Mouse (Mus musculus) hindbrain, embryonic 14.5 days (tissue): ENCODE measurements at regions not wholly inside any gene's neighbourhood (a gene's known extent, or its start where the extent isn't known, plus 50 kb on each side); places are given as distances from the start of the nearest gene placed in this dataset.
A peak's percentile ranks its signal among the peaks of the same experiment; 100 is the strongest.

Experiments
- ATAC-seq: fragments of 200-750 bp; cut with Nextera tagmentation; 2 replicates; pipeline ENCODE4 v1.8.0; 2017; ENCODE audit warnings: moderate number of reproducible peaks, mild to moderate bottlenecking, moderate TSS enrichment, moderate library complexity; ENCODE audit not compliant: low FRiP score
- DNase-seq: peaks from one replicate; pipeline ENCODE4 v3.0.0-alpha.2; 2015; ENCODE audit warnings: low spot score
- H3K27ac ChIP-seq: fragments of 300-500 bp; sonication (generic); 2 replicates; pipeline ENCODE4 v1.5.1; 2014; ENCODE audit warnings: mild to moderate bottlenecking, moderate library complexity
- H3K27me3 ChIP-seq: fragments of 300-500 bp; sonication (generic); 2 replicates; pipeline ENCODE4 v1.6.1; 2014; ENCODE audit warnings: mild to moderate bottlenecking, low read length, mixed read lengths; ENCODE audit not compliant: control insufficient read depth, insufficient read depth
- H3K36me3 ChIP-seq: fragments of 300-500 bp; sonication (generic); replicated peaks from 2 replicates; pipeline ENCODE4 v1.6.1; 2014; ENCODE audit not compliant: control insufficient read depth, insufficient read depth
- H3K4me1 ChIP-seq: fragments of 300-500 bp; sonication (generic); replicated peaks from 2 replicates; pipeline ENCODE4 v1.6.1; 2014; ENCODE audit warnings: antibody characterized with exemption, low read length, mixed read lengths; ENCODE audit not compliant: control insufficient read depth, insufficient read depth
- H3K4me2 ChIP-seq: fragments of 300-500 bp; sonication (generic); replicated peaks from 2 replicates; pipeline ENCODE4 v1.6.1; 2014; ENCODE audit warnings: mild to moderate bottlenecking, moderate library complexity
- H3K4me3 ChIP-seq: fragments of 300-500 bp; sonication (generic); replicated peaks from 2 replicates; pipeline ENCODE4 v1.5.1; 2014; ENCODE audit warnings: mild to moderate bottlenecking, low read length
- H3K9ac ChIP-seq: fragments of 300-500 bp; sonication (generic); 2 replicates; pipeline ENCODE4 v1.6.1; 2014
- H3K9me3 ChIP-seq: fragments of 300-500 bp; sonication (generic); 2 replicates; pipeline ENCODE4 v1.6.1; 2016; ENCODE audit warnings: low read length; ENCODE audit not compliant: control insufficient read depth
- WGBS: fragments of 180-500 bp; shearing (Covaris S2); extraction: QIAGEN DNeasy Blood & Tissue Kit; methylation state at CpG from one replicate; pipeline ENCODE4 v1.1.7; 2014; 5-methylcytosine and 5-hydroxymethylcytosine counted together

- no peaks in the 10 kb centered on the region for H3K27me3 ChIP-seq
- 98% methylated on average over 2 of the region's 2 CpGs for WGBS
- no peak overlapping the region for H3K27ac ChIP-seq
- no peak overlapping the region for H3K4me3 ChIP-seq
- no peak overlapping the region for H3K4me2 ChIP-seq
- no peak for DNase-seq
- H3K36me3 ChIP-seq = no peaks in the 10 kb centered on the region
- no peaks in the 10 kb centered on the region for H3K9me3 ChIP-seq
- no peak for ATAC-seq
- no peaks in the 10 kb centered on the region for H3K4me1 ChIP-seq
- no peak overlapping the region for H3K9ac ChIP-seq
These were observed 1812.0 kb upstream of the 5930422O12Rik start for GRCm38 (mm10) chr8:31616501-31616900.

GRCm38 (mm10) chr8:31627708-31628107 is 1800.8 kb upstream of the 5930422O12Rik start:
- no peak overlapping the region for H3K4me2 ChIP-seq
- 72% methylated on average over 2 of the region's 2 CpGs for WGBS
- ATAC-seq = no peak

GRCm38 (mm10) chr8:31628146-31628545 is 1800.4 kb upstream of the 5930422O12Rik start:
- no peak for DNase-seq
- peaks cover 5% of the 10 kb centered on the region; the same call in 1 of the 2 replicates for H3K4me1 ChIP-seq
- no peak overlapping the region for H3K9ac ChIP-seq
- no peak overlapping the region for H3K4me3 ChIP-seq
- no peak overlapping the region for H3K4me2 ChIP-seq
- 82% methylated on average over 2 of the region's 2 CpGs for WGBS
- no peak for ATAC-seq
- H3K9me3 ChIP-seq = no peaks in the 10 kb centered on the region
- no peaks in the 10 kb centered on the region for H3K27me3 ChIP-seq
- no peak overlapping the region for H3K27ac ChIP-seq
- no peaks in the 10 kb centered on the region for H3K36me3 ChIP-seq

More at GRCm38 (mm10) chr8:31627708-31628107, 1800.8 kb upstream of the 5930422O12Rik start:
- Histone ChIP-seq H3K36me3 (no peaks in the 10 kb centered on the region), H3K9ac (no peak overlapping the region), H3K9me3 (no peaks in the 10 kb centered on the region), H3K27me3 (no peaks in the 10 kb centered on the region), H3K4me1 (peaks cover 5% of the 10 kb centered on the region; the same call in 1 of the 2 replicates), H3K4me3 (no peak overlapping the region), H3K27ac (no peak overlapping the region)
- no peak for DNase-seq

GRCm38 (mm10) chr8:31638417-31638816 is 1790.1 kb upstream of the 5930422O12Rik start:
- H3K9ac ChIP-seq = no peak overlapping the region
- no peaks in the 10 kb centered on the region for H3K9me3 ChIP-seq
- ATAC-seq = no peak
- no peak overlapping the region for H3K4me2 ChIP-seq
- no peaks in the 10 kb centered on the region for H3K4me1 ChIP-seq
- H3K27me3 ChIP-seq = no peaks in the 10 kb centered on the region
- no peak overlapping the region for H3K27ac ChIP-seq
- 86% methylated on average over 3 of the region's 3 CpGs for WGBS
- no peak overlapping the region for H3K4me3 ChIP-seq
- H3K36me3 ChIP-seq = no peaks in the 10 kb centered on the region
- DNase-seq = no peak

GRCm38 (mm10) chr8:31663717-31664116 is 1764.8 kb upstream of the 5930422O12Rik start:
- ATAC-seq (no peak), DNase-seq (no peak)
- H3K4me2 ChIP-seq = no peak overlapping the region
- no peaks in the 10 kb centered on the region for H3K36me3 ChIP-seq
- H3K9ac ChIP-seq = no peak overlapping the region
- no peak overlapping the region for H3K27ac ChIP-seq
- H3K9me3 ChIP-seq = no peaks in the 10 kb centered on the region
- H3K27me3 ChIP-seq = no peaks in the 10 kb centered on the region
- no peaks in the 10 kb centered on the region for H3K4me1 ChIP-seq
- H3K4me3 ChIP-seq = no peak overlapping the region

GRCm38 (mm10) chr8:31665485-31665884 is 1763.0 kb upstream of the 5930422O12Rik start:
- H3K4me1 ChIP-seq = no peaks in the 10 kb centered on the region
- 72% methylated on average over 4 of the region's 4 CpGs for WGBS
- DNase-seq (no peak), ATAC-seq (no peak)
- no peaks in the 10 kb centered on the region for H3K27me3 ChIP-seq
- H3K36me3 ChIP-seq = no peaks in the 10 kb centered on the region
- no peak overlapping the region for H3K27ac ChIP-seq
- no peak overlapping the region for H3K9ac ChIP-seq
- H3K4me3 ChIP-seq = no peak overlapping the region
- H3K9me3 ChIP-seq = no peaks in the 10 kb centered on the region
- H3K4me2 ChIP-seq = no peak overlapping the region

GRCm38 (mm10) chr8:31704168-31704567 is 1724.3 kb upstream of the 5930422O12Rik start:
- H3K27me3 ChIP-seq = 0 out of 2 replicates have a peak, but pooled peaks cover 3% of the 10 kb centered on the region
- no peak for ATAC-seq
- no peak overlapping the region for H3K4me2 ChIP-seq
- no peak overlapping the region for H3K4me3 ChIP-seq
- H3K27ac ChIP-seq = no peak overlapping the region
- H3K9me3 ChIP-seq = no peaks in the 10 kb centered on the region
- 85% methylated on average over 2 of the region's 2 CpGs for WGBS
- DNase-seq = no peak
- no peak overlapping the region for H3K9ac ChIP-seq
- no peaks in the 10 kb centered on the region for H3K4me1 ChIP-seq
- H3K36me3 ChIP-seq = no peaks in the 10 kb centered on the region

GRCm38 (mm10) chr8:31713321-31714076 is 1715.0 kb upstream of the 5930422O12Rik start:
- Histone ChIP-seq H3K4me2 (no peak overlapping the region), H3K4me3 (no peak overlapping the region), H3K36me3 (no peaks in the 10 kb centered on the region), H3K27ac (no peak overlapping the region), H3K27me3 (no peaks in the 10 kb centered on the region), H3K4me1 (no peaks in the 10 kb centered on the region), H3K9me3 (no peaks in the 10 kb centered on the region), H3K9ac (no peak overlapping the region)
- DNase-seq (peak; percentile 36), ATAC-seq (no peak)
- WGBS = 85% methylated on average over 15 of the region's 15 CpGs

- Histone ChIP-seq H3K4me1 (no peaks in the 10 kb centered on the region), H3K27ac (no peak overlapping the region), H3K4me3 (no peak overlapping the region), H3K36me3 (no peaks in the 10 kb centered on the region), H3K9ac (no peak overlapping the region), H3K9me3 (no peaks in the 10 kb centered on the region), H3K4me2 (no peak overlapping the region), H3K27me3 (no peaks in the 10 kb centered on the region)
- 48% methylated on average over 2 of the region's 2 CpGs for WGBS
- ATAC-seq = no peak
- no peak for DNase-seq
These were observed 1714.4 kb upstream of the 5930422O12Rik start for GRCm38 (mm10) chr8:31714077-31714458.

- 85% methylated on average over 3 of the region's 3 CpGs for WGBS
- no peak for ATAC-seq
These were observed 1708.5 kb upstream of the 5930422O12Rik start for GRCm38 (mm10) chr8:31720021-31720420.

More at GRCm38 (mm10) chr8:31720021-31720420, 1708.5 kb upstream of the 5930422O12Rik start:
- Histone ChIP-seq H3K4me2 (no peak overlapping the region), H3K36me3 (no peaks in the 10 kb centered on the region), H3K27ac (no peak overlapping the region), H3K4me3 (no peak overlapping the region), H3K9me3 (no peaks in the 10 kb centered on the region), H3K9ac (no peak overlapping the region), H3K27me3 (no peaks in the 10 kb centered on the region), H3K4me1 (no peaks in the 10 kb centered on the region)
- no peak for DNase-seq
